Mouse (Mus musculus) liver, embryonic 16.5 days (tissue): Measurements from ENCODE around the gene Ssc4d. TPM values are rescaled to one million over a fixed set of nuclear protein-coding genes. Genes with fewer than 3 reads are reported as not detected.

Experiments used
- ATAC-seq: fragments of 200-750 bp; cut with Nextera tagmentation; 2 replicates; pipeline ENCODE4 v1.8.0; 2017; ENCODE audit warnings: low read depth, mild to moderate bottlenecking, moderate number of reproducible peaks, moderate library complexity
- H3K27ac ChIP-seq: fragments of 300-500 bp; sonication (generic); 2 replicates; pipeline ENCODE4 v1.5.1; 2014; ENCODE audit warnings: mild to moderate bottlenecking, low read length
- H3K27me3 ChIP-seq: fragments of 300-500 bp; sonication (generic); 2 replicates; pipeline ENCODE4 v1.6.1; 2014; ENCODE audit warnings: low read depth, low read length, mixed read lengths; ENCODE audit not compliant: control insufficient read depth, insufficient read depth
- H3K36me3 ChIP-seq: fragments of 300-500 bp; sonication (generic); 2 replicates; pipeline ENCODE4 v1.6.1; 2014; ENCODE audit warnings: mild to moderate bottlenecking; ENCODE audit not compliant: control insufficient read depth, insufficient read depth
- H3K4me1 ChIP-seq: fragments of 300-500 bp; sonication (generic); 2 replicates; pipeline ENCODE4 v1.6.1; 2014; ENCODE audit warnings: low read depth, low read length, mixed read lengths; ENCODE audit not compliant: control insufficient read depth
- H3K4me2 ChIP-seq: fragments of 300-500 bp; sonication (generic); 2 replicates; pipeline ENCODE4 v1.6.1; 2014; ENCODE audit warnings: low read depth, low read length, mixed read lengths
- H3K4me3 ChIP-seq: fragments of 300-500 bp; sonication (generic); 2 replicates; pipeline ENCODE4 v1.5.1; 2014; ENCODE audit warnings: low read depth, mild to moderate bottlenecking, low read length
- H3K9ac ChIP-seq: fragments of 300-500 bp; sonication (generic); 2 replicates; pipeline ENCODE4 v1.6.1; 2014; ENCODE audit warnings: low read depth, low read length
- H3K9me3 ChIP-seq: fragments of 300-500 bp; sonication (generic); replicated peaks from 2 replicates; pipeline ENCODE4 v1.6.1; 2016; ENCODE audit warnings: low read length; ENCODE audit not compliant: control insufficient read depth
- WGBS: fragments of 180-500 bp; shearing (Covaris S2); extraction: QIAGEN DNeasy Blood & Tissue Kit; methylation state at CpG from one replicate; pipeline ENCODE4 v1.1.7; 2014; ENCODE audit not compliant: insufficient replicate concordance; 5-methylcytosine and 5-hydroxymethylcytosine counted together
- polyA plus RNA-seq: library from polyadenylated mRNA; unstranded; fragments of >200 nt; fragmentation: Nextera tagmentation; extraction: Ambion mirVana; gene quantifications from 2 replicates; pipeline ENCODE4 v1.2.1, GENCODE M21; 2015

Ssc4d gene
- polyA plus RNA-seq, 1 experiment from 2014 or later: 1.5 TPM

GRCm38 (mm10) chr5:135935641-135936190 is 38.6 kb downstream of the Ssc4d start:
- Histone ChIP-seq H3K4me3 (no peak overlapping the region; the same call in 1 of the 2 replicates), H3K27ac (peak overlapping the region; percentile 97; the same call in 1 of the 2 replicates), H3K4me1 (peaks cover 19% of the 10 kb centered on the region), H3K36me3 (peaks cover 2% of the 10 kb centered on the region; the same call in 1 of the 2 replicates), H3K27me3 (no peaks in the 10 kb centered on the region), H3K9ac (no peak overlapping the region), H3K4me2 (peak overlapping the region; percentile 89; the same call in 1 of the 2 replicates), H3K9me3 (no peaks in the 10 kb centered on the region)
- ATAC-seq: no peak
- WGBS: 62% methylated on average over 6 of the region's 6 CpGs

- Histone ChIP-seq H3K27ac (peak overlapping the region; percentile 97), H3K9me3 (no peaks in the 10 kb centered on the region), H3K27me3 (no peaks in the 10 kb centered on the region), H3K4me1 (peaks cover 19% of the 10 kb centered on the region), H3K36me3 (peaks cover 8% of the 10 kb centered on the region), H3K4me3 (peak overlapping the region; percentile 98), H3K9ac (peak overlapping the region; percentile 91), H3K4me2 (peak overlapping the region; percentile 89)
- 43% methylated on average over 7 of the region's 7 CpGs for WGBS
- ATAC-seq: 0 out of 2 replicates have a peak, but pooled peaks have one; percentile 5
Measured at GRCm38 (mm10) chr5:135935176-135935523, 39.2 kb downstream of the Ssc4d start.

- peak; percentile 91 for ATAC-seq
- WGBS: under 1% methylated on average over 48 of the region's 48 CpGs
- Histone ChIP-seq H3K9me3 (no peaks in the 10 kb centered on the region), H3K4me1 (peaks cover 21% of the 10 kb centered on the region), H3K36me3 (peaks cover 12% of the 10 kb centered on the region), H3K4me3 (peak within 1 kb of the TSS; percentile 98), H3K27ac (peak within 1 kb of the TSS; percentile 97), H3K4me2 (peak within 1 kb of the TSS; percentile 89), H3K9ac (peak within 1 kb of the TSS; percentile 91), H3K27me3 (no peaks in the 10 kb centered on the region)
Measured at GRCm38 (mm10) chr5:135934481-135935175, 39.7 kb downstream of the Ssc4d start, which contains the start of gene Ywhag. Ywhag (minus strand) TSS chr5:135934616.

GRCm38 (mm10) chr5:135933900-135934441 is 40.4 kb downstream of the Ssc4d start:
- peaks cover 18% of the 10 kb centered on the region for H3K36me3 ChIP-seq
- peaks cover 21% of the 10 kb centered on the region for H3K4me1 ChIP-seq
- H3K27me3 ChIP-seq: no peaks in the 10 kb centered on the region
- H3K9ac ChIP-seq: peak overlapping the region; percentile 91
- peak; percentile 57 for ATAC-seq
- peak overlapping the region; percentile 97 for H3K27ac ChIP-seq
- H3K4me2 ChIP-seq: peak overlapping the region; percentile 89
- H3K9me3 ChIP-seq: no peaks in the 10 kb centered on the region
- under 1% methylated on average over 35 of the region's 35 CpGs for WGBS
- peak overlapping the region; percentile 98 for H3K4me3 ChIP-seq

- Histone ChIP-seq H3K9me3 (no peaks in the 10 kb centered on the region), H3K4me2 (peak overlapping the region; percentile 89), H3K4me1 (peaks cover 21% of the 10 kb centered on the region), H3K4me3 (peak overlapping the region; percentile 98), H3K27ac (peak overlapping the region; percentile 97), H3K27me3 (no peaks in the 10 kb centered on the region), H3K36me3 (peaks cover 19% of the 10 kb centered on the region), H3K9ac (peak overlapping the region; percentile 91)
- 5% methylated on average over 12 of the region's 12 CpGs for WGBS
- no peak for ATAC-seq
Measured at GRCm38 (mm10) chr5:135933222-135933899, 41.0 kb downstream of the Ssc4d start.

- H3K4me3 ChIP-seq: no peak overlapping the region
- no peak for ATAC-seq
- WGBS: 70% methylated on average over 2 of the region's 2 CpGs
Measured at GRCm38 (mm10) chr5:135932359-135932758, 42.0 kb downstream of the Ssc4d start.

GRCm38 (mm10) chr5:135931526-135931925 is 42.8 kb downstream of the Ssc4d start:
- 80% methylated on average over 9 of the region's 9 CpGs for WGBS

More at GRCm38 (mm10) chr5:135932359-135932758, 42.0 kb downstream of the Ssc4d start:
- H3K9me3 ChIP-seq: no peaks in the 10 kb centered on the region
- H3K4me2 ChIP-seq: peak overlapping the region; percentile 7; the same call in 1 of the 2 replicates
- H3K27me3 ChIP-seq: no peaks in the 10 kb centered on the region
- H3K4me1 ChIP-seq: peaks cover 21% of the 10 kb centered on the region
- H3K36me3 ChIP-seq: peaks cover 19% of the 10 kb centered on the region
- H3K9ac ChIP-seq: no peak overlapping the region; the same call in 1 of the 2 replicates
- H3K27ac ChIP-seq: no peak overlapping the region

GRCm38 (mm10) chr5:135929685-135930424 is 44.5 kb downstream of the Ssc4d start:
- Histone ChIP-seq H3K4me2 (no peak overlapping the region), H3K4me1 (peaks cover 12% of the 10 kb centered on the region), H3K27me3 (no peaks in the 10 kb centered on the region), H3K9ac (no peak overlapping the region), H3K36me3 (peaks cover 19% of the 10 kb centered on the region), H3K27ac (no peak overlapping the region), H3K4me3 (no peak overlapping the region), H3K9me3 (no peaks in the 10 kb centered on the region)
- ATAC-seq: no peak
- 76% methylated on average over 6 of the region's 6 CpGs for WGBS

More at GRCm38 (mm10) chr5:135931526-135931925, 42.8 kb downstream of the Ssc4d start:
- Histone ChIP-seq H3K36me3 (peaks cover 19% of the 10 kb centered on the region), H3K9ac (no peak overlapping the region), H3K27ac (no peak overlapping the region), H3K4me2 (no peak overlapping the region), H3K4me3 (no peak overlapping the region), H3K27me3 (no peaks in the 10 kb centered on the region), H3K4me1 (peaks cover 21% of the 10 kb centered on the region), H3K9me3 (no peaks in the 10 kb centered on the region)
- ATAC-seq: no peak
